Mouse (Mus musculus): ENCODE results near the gene Pip4k2b.

DNA sequence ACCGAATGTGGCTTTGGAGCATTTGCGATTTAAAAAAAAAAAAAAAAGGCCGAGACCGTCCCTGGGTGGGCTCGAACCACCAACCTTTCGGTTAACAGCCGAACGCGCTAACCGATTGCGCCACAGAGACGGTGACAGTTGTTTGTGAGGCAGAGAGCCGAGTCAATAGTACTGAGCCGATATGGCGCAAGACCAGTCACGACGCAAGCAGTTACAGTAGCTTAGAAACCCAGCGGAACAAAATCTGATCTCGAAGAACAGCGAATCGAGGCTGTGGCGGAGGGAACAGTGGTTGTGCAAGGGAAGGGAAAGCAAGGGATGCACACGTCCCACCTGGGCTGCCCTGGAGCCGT is 42.1 kb downstream of the Pip4k2b start:
- TF ChIP-seq POLR2A (IDR thresholded peaks at IDR 0.05; ENCODE audit: insufficient read depth, low read depth, low read length) (0 out of 2 replicates have a peak, but pooled peaks have one; percentile 24), CTCF (IDR thresholded peaks at IDR 0.05) (no peak), EP300 (IDR thresholded peaks at IDR 0.05; ENCODE audit: insufficient read depth, low read depth, low read length) (peak; percentile 91; the same call in 1 of the 2 replicates)

Measured in heart, adult 2 months (tissue).